Mouse (Mus musculus): ENCODE results near the gene Btbd10. TPM values are rescaled to one million over a fixed set of nuclear protein-coding genes. Genes with fewer than 3 reads are reported as not detected.

The Btbd10 gene
- polyA plus RNA-seq, 1 experiment from 2014 or later: 19.5 TPM

DNA sequence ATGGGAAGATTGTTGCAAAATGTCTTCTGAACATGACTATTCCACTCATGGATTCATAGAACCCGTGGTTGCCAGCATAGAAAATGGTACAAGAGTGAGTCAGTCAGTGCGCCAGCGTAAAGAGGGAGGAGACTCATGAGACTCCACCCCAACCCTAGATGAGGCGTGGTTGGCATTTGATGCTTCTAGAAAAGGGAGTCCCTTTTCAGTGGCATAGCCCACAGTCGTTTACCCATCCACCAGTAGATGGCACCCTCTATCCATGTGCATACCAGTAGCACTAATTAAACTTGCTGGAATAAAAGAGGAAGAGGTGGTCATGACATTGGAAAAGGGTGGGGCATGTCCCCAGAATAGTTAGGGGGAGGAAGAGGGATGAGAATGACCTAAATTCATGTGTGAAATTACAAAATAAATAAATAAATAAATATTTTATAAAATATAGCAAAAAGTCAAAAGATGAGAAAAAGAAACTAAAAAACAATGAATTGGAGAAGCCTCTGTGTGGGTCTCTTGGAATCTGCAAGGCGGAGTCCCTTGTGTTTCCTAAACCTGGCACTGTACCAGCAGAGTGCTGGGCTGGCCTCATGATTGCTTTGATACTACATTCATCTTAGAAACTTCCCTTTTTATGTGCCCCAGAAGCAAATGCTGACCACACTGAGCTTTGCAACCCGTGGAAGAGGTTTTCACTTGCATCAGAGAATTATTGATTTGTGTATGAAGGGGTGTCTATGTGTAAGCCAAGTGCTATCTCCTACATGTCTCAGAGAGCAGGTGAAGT lies 8.9 kb upstream of the Btbd10 start:
- Histone ChIP-seq H3K36me3 (ENCODE audit: control insufficient read depth, insufficient read depth, low read length) (no peaks in the 10 kb centered on the region), H3K27ac (ENCODE audit: low read depth) (no peak overlapping the region), H3K9ac (ENCODE audit: low read length) (no peak overlapping the region), H3K4me2 (ENCODE audit: low read length) (no peak overlapping the region), H3K4me3 (ENCODE audit: low read depth, low read length) (no peak overlapping the region), H3K9me3 (ENCODE audit: control insufficient read depth, low read length) (no peaks in the 10 kb centered on the region), H3K4me1 (replicated peaks; ENCODE audit: control insufficient read depth, insufficient read depth, low read length) (no peaks in the 10 kb centered on the region), H3K27me3 (replicated peaks; ENCODE audit: control insufficient read depth, insufficient read depth, low read length) (no peaks in the 10 kb centered on the region)
- 28% methylated on average over 7 of the region's 7 CpGs for WGBS
- peak; percentile 83 for ATAC-seq (replicated peaks; ENCODE audit: low FRiP score, low TSS enrichment, low read depth)
- DNase-seq (ENCODE audit: low spot score): peak; percentile 75

DNA sequence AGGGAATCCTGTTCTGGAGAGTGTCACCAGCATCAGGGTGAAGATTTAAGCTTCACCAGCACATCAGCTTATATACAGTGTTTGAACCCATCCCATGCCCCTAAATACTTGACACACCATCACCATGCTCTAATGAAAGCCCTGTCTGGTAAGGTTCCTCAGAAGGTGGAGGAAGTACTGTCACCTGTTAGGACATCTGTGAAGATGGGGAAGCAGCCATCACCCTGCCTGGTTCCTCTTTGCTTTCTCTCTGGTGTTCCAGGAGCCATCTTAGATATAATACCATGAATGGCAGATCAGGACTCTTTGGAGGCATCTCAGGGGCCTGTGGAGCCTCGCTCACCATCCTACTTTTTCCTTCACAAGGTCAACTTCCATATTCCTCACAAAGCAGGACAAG lies 3.5 kb upstream of the Btbd10 start:
- Histone ChIP-seq H3K9me3 (ENCODE audit: control insufficient read depth, low read length) (no peaks in the 10 kb centered on the region), H3K9ac (ENCODE audit: low read length) (no peak overlapping the region), H3K4me2 (ENCODE audit: low read length) (no peak overlapping the region), H3K4me3 (ENCODE audit: low read depth, low read length) (no peak overlapping the region), H3K27me3 (replicated peaks; ENCODE audit: control insufficient read depth, insufficient read depth, low read length) (no peaks in the 10 kb centered on the region), H3K4me1 (replicated peaks; ENCODE audit: control insufficient read depth, insufficient read depth, low read length) (no peaks in the 10 kb centered on the region), H3K36me3 (ENCODE audit: control insufficient read depth, insufficient read depth, low read length) (no peaks in the 10 kb centered on the region), H3K27ac (ENCODE audit: low read depth) (no peak overlapping the region)
- WGBS: 70% methylated on average over 1 of the region's 1 CpGs
- DNase-seq (ENCODE audit: low spot score) (no peak), ATAC-seq (replicated peaks; ENCODE audit: low FRiP score, low TSS enrichment, low read depth) (no peak)

DNA sequence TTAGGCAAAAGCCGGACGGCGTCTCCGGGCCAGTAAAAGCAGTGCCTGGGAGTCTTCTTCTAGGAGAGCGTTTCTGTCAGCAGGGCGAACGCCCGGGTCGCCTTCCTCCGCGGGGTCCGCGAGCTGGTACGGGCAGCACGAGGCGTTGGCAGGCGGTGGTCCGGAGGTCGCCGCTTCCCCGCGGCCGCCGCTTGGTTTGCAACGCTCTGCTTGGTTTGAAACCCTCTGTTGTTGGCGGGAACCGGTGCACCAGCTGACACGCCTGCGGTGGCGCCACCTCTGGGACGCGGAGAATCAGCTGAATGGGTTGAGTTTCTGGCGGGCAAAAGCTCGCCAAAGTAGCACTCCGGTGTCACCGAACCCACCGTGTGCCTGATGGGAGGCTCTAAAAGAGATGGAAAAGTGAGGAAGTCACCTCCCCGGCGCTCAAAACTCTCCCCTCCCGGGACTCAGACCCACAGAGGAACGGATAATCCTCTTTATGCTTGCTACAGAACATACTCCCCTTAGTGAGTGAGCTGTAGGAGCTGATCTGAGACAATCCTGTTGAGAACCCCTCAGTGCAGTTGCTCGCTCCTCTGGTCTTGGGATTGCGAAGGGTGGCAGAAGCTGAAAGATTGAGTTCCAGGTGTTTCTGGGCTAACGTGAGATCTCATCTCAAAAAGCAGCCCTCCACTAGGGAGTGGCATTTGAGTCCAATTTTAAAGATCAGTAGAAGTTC lies 588 bp upstream of the Btbd10 start:
- Histone ChIP-seq H3K9ac (ENCODE audit: low read length) (peak overlapping the region; percentile 85), H3K27me3 (replicated peaks; ENCODE audit: control insufficient read depth, insufficient read depth, low read length) (no peaks in the 10 kb centered on the region), H3K4me1 (replicated peaks; ENCODE audit: control insufficient read depth, insufficient read depth, low read length) (no peaks in the 10 kb centered on the region), H3K36me3 (ENCODE audit: control insufficient read depth, insufficient read depth, low read length) (no peaks in the 10 kb centered on the region), H3K4me3 (ENCODE audit: low read depth, low read length) (peak overlapping the region; percentile 88), H3K27ac (ENCODE audit: low read depth) (peak overlapping the region; percentile 87), H3K9me3 (ENCODE audit: control insufficient read depth, low read length) (no peaks in the 10 kb centered on the region), H3K4me2 (ENCODE audit: low read length) (peak overlapping the region; percentile 63)
- under 1% methylated on average over 44 of the region's 44 CpGs for WGBS
- ATAC-seq (replicated peaks; ENCODE audit: low FRiP score, low TSS enrichment, low read depth): peak; percentile 70
- no peak for DNase-seq (ENCODE audit: low spot score)

DNA sequence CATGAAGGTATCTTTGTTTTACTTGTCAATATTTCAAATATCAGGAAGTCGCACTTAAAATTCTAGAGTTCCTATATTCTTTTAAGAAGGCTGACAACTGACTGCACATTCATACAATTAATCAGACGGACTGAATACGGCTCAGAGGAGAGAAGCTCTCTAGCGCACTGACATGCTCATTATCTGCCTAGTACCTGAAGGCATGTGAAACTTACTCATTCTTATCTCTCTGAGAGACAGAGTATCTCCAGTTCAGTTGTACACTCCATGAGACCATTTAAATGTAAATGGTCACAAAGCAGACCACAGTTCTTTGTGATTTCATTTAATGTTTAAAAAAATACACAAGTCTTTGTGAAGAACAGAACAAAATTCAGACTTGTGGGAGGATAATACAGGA lies 1.8 kb downstream of the Btbd10 start:
- DNase-seq (ENCODE audit: low spot score) (no peak), ATAC-seq (replicated peaks; ENCODE audit: low FRiP score, low TSS enrichment, low read depth) (no peak)
- 88% methylated on average over 4 of the region's 4 CpGs for WGBS
- Histone ChIP-seq H3K4me3 (ENCODE audit: low read depth, low read length) (no peak overlapping the region), H3K4me2 (ENCODE audit: low read length) (no peak overlapping the region), H3K9me3 (ENCODE audit: control insufficient read depth, low read length) (no peaks in the 10 kb centered on the region), H3K4me1 (replicated peaks; ENCODE audit: control insufficient read depth, insufficient read depth, low read length) (no peaks in the 10 kb centered on the region), H3K27ac (ENCODE audit: low read depth) (no peak overlapping the region), H3K9ac (ENCODE audit: low read length) (no peak overlapping the region), H3K27me3 (replicated peaks; ENCODE audit: control insufficient read depth, insufficient read depth, low read length) (no peaks in the 10 kb centered on the region), H3K36me3 (ENCODE audit: control insufficient read depth, insufficient read depth, low read length) (peaks cover 2% of the 10 kb centered on the region)

DNA sequence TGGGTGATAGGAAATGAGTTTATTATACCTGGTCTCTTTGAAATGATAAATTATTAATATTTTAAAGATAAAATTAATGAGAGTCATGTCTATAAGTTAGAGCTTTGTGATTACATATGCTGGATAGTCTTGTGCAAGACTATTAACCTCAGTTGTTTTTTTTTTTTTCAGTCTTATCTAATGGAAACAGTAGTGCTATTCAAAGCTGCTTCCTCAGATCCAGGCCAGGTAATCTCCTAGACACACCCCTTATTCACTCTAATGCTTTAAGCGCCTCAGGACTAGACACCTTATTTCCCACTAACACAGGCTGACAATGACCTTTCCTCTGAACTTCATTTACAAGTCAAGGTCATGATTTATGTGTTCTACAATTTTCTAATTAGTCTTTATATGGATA lies 20.1 kb downstream of the Btbd10 start:
- H3K4me2 ChIP-seq (ENCODE audit: low read length): no peak overlapping the region
- no peaks in the 10 kb centered on the region for H3K4me1 ChIP-seq (replicated peaks; ENCODE audit: control insufficient read depth, insufficient read depth, low read length)
- no peak for DNase-seq (ENCODE audit: low spot score)
- no peaks in the 10 kb centered on the region for H3K9me3 ChIP-seq (ENCODE audit: control insufficient read depth, low read length)
- no peaks in the 10 kb centered on the region for H3K36me3 ChIP-seq (ENCODE audit: control insufficient read depth, insufficient read depth, low read length)
- H3K4me3 ChIP-seq (ENCODE audit: low read depth, low read length): no peak overlapping the region
- no peaks in the 10 kb centered on the region for H3K27me3 ChIP-seq (replicated peaks; ENCODE audit: control insufficient read depth, insufficient read depth, low read length)
- no peak for ATAC-seq (replicated peaks; ENCODE audit: low FRiP score, low TSS enrichment, low read depth)
- H3K27ac ChIP-seq (ENCODE audit: low read depth): no peak overlapping the region
- H3K9ac ChIP-seq (ENCODE audit: low read length): no peak overlapping the region
- 85% methylated on average over 1 of the region's 1 CpGs for WGBS

DNA sequence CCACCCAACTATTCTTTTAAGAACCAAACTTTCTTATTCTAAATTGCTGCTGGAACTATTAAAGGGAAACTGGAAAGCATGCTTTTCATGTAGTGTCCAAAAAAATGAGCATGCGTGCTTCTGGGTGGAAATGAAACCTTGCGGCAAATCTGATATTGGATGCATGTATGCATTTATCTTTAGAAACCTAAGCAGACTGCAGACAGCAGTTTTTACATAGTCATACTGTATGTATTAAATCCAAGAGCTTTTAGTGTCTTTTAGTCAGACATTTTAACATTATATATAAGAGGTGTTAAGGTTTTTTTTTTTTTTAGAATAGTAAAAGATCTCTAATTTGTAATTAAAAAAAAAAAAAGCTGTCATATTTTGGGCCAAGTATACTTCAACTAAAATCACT lies 21.5 kb downstream of the Btbd10 start:
- Histone ChIP-seq H3K36me3 (ENCODE audit: control insufficient read depth, insufficient read depth, low read length) (no peaks in the 10 kb centered on the region), H3K4me2 (ENCODE audit: low read length) (no peak overlapping the region), H3K27me3 (replicated peaks; ENCODE audit: control insufficient read depth, insufficient read depth, low read length) (no peaks in the 10 kb centered on the region), H3K9ac (ENCODE audit: low read length) (no peak overlapping the region), H3K4me3 (ENCODE audit: low read depth, low read length) (no peak overlapping the region), H3K27ac (ENCODE audit: low read depth) (no peak overlapping the region), H3K4me1 (replicated peaks; ENCODE audit: control insufficient read depth, insufficient read depth, low read length) (no peaks in the 10 kb centered on the region), H3K9me3 (ENCODE audit: control insufficient read depth, low read length) (no peaks in the 10 kb centered on the region)
- no peak for ATAC-seq (replicated peaks; ENCODE audit: low FRiP score, low TSS enrichment, low read depth)
- no peak for DNase-seq (ENCODE audit: low spot score)
- WGBS: 98% methylated on average over 2 of the region's 2 CpGs

DNA sequence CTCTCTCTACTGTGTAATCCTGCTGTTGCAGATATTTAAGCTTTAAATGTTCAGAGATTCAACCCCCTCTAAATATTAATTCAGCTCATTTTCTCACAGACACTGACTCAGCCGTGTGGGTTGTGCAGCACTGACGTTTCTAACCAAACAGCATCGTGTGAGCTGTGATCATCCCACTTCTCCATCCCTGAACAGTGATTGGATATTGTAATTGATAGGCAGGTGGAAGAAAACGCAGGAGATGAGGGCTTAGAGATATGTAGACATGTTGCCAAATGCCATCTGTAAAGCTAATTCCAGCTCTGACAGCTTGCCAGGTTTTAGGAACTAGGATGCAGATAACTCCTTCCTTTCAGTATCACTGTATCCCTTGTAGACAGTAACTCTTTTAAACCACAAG lies 21.9 kb downstream of the Btbd10 start:
- Histone ChIP-seq H3K9ac (ENCODE audit: low read length) (no peak overlapping the region), H3K4me2 (ENCODE audit: low read length) (no peak overlapping the region), H3K4me1 (replicated peaks; ENCODE audit: control insufficient read depth, insufficient read depth, low read length) (no peaks in the 10 kb centered on the region), H3K9me3 (ENCODE audit: control insufficient read depth, low read length) (no peaks in the 10 kb centered on the region), H3K27ac (ENCODE audit: low read depth) (no peak overlapping the region), H3K27me3 (replicated peaks; ENCODE audit: control insufficient read depth, insufficient read depth, low read length) (no peaks in the 10 kb centered on the region), H3K4me3 (ENCODE audit: low read depth, low read length) (no peak overlapping the region), H3K36me3 (ENCODE audit: control insufficient read depth, insufficient read depth, low read length) (no peaks in the 10 kb centered on the region)
- DNase-seq (ENCODE audit: low spot score) (no peak), ATAC-seq (replicated peaks; ENCODE audit: low FRiP score, low TSS enrichment, low read depth) (no peak)
- 44% methylated on average over 4 of the region's 4 CpGs for WGBS

DNA sequence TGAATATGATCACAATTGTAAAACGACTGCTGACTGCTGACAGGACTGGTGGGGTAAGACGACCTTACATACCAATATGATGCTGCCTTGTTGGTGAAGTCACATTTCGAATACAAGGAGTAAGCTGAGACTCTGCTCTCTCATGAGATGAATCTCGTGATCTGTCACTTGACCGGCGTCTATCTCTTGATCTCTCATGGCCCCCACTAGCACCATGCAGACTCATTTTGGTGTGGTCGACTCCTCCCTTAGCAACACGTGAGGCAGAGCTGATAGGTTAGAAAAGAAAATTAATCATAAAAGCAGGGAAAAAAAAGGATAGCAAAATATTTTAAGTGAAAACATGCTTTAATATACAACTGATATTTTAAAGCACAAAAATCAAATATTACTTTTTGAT lies 33.9 kb downstream of the Btbd10 start:
- Histone ChIP-seq H3K9ac (ENCODE audit: low read length) (no peak overlapping the region), H3K9me3 (ENCODE audit: control insufficient read depth, low read length) (no peaks in the 10 kb centered on the region), H3K4me1 (replicated peaks; ENCODE audit: control insufficient read depth, insufficient read depth, low read length) (no peaks in the 10 kb centered on the region), H3K4me2 (ENCODE audit: low read length) (no peak overlapping the region), H3K4me3 (ENCODE audit: low read depth, low read length) (no peak overlapping the region), H3K36me3 (ENCODE audit: control insufficient read depth, insufficient read depth, low read length) (no peaks in the 10 kb centered on the region; the same call in 1 of the 2 replicates), H3K27ac (ENCODE audit: low read depth) (no peak overlapping the region), H3K27me3 (replicated peaks; ENCODE audit: control insufficient read depth, insufficient read depth, low read length) (no peaks in the 10 kb centered on the region)
- DNase-seq (ENCODE audit: low spot score): no peak
- no peak for ATAC-seq (replicated peaks; ENCODE audit: low FRiP score, low TSS enrichment, low read depth)
- WGBS: 86% methylated on average over 8 of the region's 8 CpGs

DNA sequence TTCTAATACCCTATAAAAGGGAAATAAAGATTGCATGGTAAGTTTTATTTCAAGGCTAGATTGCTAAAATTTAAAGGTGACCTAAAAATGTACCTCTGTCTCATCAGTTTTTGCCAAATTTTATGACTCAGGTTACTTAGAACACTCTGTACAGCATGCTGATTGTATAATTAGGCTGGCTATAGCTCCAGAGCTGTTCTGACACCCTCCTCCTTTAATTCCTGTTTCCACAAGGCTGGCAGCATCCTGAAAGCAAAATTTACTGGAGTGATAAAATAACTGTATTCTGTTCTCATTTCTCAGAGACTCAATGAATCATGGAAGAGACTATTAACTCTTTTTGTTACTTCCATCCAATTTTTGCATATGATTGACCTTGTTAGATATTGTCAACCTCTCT lies 35.2 kb downstream of the Btbd10 start:
- Histone ChIP-seq H3K9me3 (ENCODE audit: control insufficient read depth, low read length) (no peaks in the 10 kb centered on the region), H3K9ac (ENCODE audit: low read length) (no peak overlapping the region), H3K27ac (ENCODE audit: low read depth) (no peak overlapping the region), H3K4me1 (replicated peaks; ENCODE audit: control insufficient read depth, insufficient read depth, low read length) (no peaks in the 10 kb centered on the region), H3K4me3 (ENCODE audit: low read depth, low read length) (no peak overlapping the region), H3K4me2 (ENCODE audit: low read length) (no peak overlapping the region), H3K27me3 (replicated peaks; ENCODE audit: control insufficient read depth, insufficient read depth, low read length) (no peaks in the 10 kb centered on the region), H3K36me3 (ENCODE audit: control insufficient read depth, insufficient read depth, low read length) (no peaks in the 10 kb centered on the region; the same call in 1 of the 2 replicates)
- ATAC-seq (replicated peaks; ENCODE audit: low FRiP score, low TSS enrichment, low read depth) (no peak), DNase-seq (ENCODE audit: low spot score) (no peak)

Data from intestine, embryonic 14.5 days (tissue).